Mouse (Mus musculus) embryo, embryonic 11 days (tissue): Measurements from ENCODE around the gene Ocrl.

Experiments used
- DNase-seq: peaks from one replicate; pipeline ENCODE4 v3.0.0-alpha.2; 2015

Gene Ocrl

GRCm38 (mm10) chrX:47985000-47985619 lies 72.9 kb downstream of the Ocrl start:
- peak; percentile 75 for DNase-seq

- no peak for DNase-seq
These were observed 75.8 kb downstream of the Ocrl start for GRCm38 (mm10) chrX:47988024-47988423.

GRCm38 (mm10) chrX:47992606-47993005 lies 80.4 kb downstream of the Ocrl start:
- peak; percentile 68 for DNase-seq

DNA sequence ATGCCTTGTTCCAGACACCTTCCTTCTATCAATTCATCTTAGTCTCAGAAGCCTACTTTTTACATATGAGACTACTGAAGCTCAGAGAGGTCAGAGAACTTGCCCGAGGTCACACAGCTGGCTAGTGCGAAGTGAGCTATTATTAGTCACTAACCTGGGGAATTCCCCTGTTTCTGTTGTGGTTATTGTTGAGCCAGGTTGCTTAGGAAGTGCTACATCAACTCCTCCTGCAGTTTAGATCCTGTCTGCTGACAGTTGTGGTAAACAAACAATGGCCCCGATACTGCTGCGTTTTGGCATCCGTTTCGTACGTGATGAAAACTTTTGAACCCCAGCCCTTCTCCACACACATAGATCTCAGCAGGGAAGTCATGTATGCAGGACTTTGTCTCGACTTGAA lies 86.2 kb downstream of the Ocrl start:
- DNase-seq, result no peak

- no peak for DNase-seq
These were observed 89.0 kb downstream of the Ocrl start for GRCm38 (mm10) chrX:48001151-48001550.

GRCm38 (mm10) chrX:48004786-48005185 lies 92.6 kb downstream of the Ocrl start:
- no peak for DNase-seq

GRCm38 (mm10) chrX:48006062-48006461 lies 93.9 kb downstream of the Ocrl start:
- DNase-seq, result no peak

- no peak for DNase-seq
These were observed 99.5 kb downstream of the Ocrl start for GRCm38 (mm10) chrX:48011656-48012055.
